17 mouse cellular contexts compared by ENCODE assay signal in the genomic region with DNA sequence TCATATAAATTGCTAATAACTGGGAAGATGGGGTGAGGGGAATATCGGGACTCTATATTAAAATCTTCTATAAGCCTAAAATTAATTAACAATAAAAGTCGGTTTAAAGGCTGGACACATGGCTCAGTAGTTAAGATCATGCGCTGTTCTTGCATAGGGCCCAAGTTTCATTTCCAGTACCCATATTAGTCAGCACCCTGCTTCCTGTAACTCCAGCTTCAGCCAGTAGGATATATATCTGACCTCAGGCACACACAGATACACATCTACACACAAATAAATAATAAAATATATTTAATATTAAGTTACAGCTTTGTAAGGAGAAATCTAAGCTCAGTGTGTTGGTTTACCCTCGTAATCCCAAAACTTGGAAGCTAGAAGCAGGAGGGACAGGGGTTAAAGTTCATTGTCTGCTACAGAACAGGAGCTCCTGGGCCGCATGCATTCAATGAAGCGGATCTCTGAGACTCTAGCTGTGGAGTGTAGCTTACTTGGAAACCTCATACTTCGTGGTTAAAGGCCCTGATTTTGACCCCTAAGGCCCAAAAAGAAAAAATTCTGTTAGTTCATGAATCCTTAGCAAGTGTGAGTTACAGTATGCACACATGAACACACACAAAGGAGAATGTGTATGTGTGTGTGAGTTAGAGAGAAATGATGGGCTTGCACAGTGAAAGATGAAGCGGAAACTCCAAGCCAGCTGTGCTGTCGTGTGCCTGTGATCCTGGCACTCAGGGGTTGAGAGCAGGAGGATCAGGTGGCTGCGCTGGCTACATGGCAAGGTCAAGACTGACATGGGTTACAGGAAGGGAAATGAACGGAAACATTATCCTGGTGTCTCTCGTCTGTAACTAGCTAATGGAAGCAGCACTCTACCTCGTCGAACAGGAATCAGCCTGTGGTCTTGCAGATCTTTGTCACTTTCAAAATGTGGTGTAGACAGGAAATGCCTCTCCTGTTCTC. TPM values are rescaled to one million over a fixed set of nuclear protein-coding genes. Genes with fewer than 3 reads are reported as not detected.
DNase-seq lines count a peak whose midpoint lies in the region; ATAC-seq lines count a peak whose summit lies in the region.
"Had no signal": no experiment of that assay in that cellular context is flagged by ENCODE, and none has a peak within 500 bp of the region (broad histone marks: within the 10 kb centered on the region; RNA-seq: fewer than 3 reads in every experiment).

No protein-coding gene starts in this region.

- H3K4me3 ChIP-seq in limb, embryonic 12.5 days (replicated peaks), result no peak overlapping the region
- H3K4me3 ChIP-seq in limb, embryonic 10.5 days, result no peak overlapping the region
- H3K4me3 ChIP-seq: liver, embryonic 15.5 days; midbrain, embryonic 12.5 days; myocyte had no signal

- DNase-seq in gastrocnemius, adult 18-20 months (ENCODE audit: low spot score), result peak; percentile 68
- no peak for DNase-seq in gastrocnemius, postnatal 36 days
- no peak for DNase-seq in limb, embryonic 10.5 days (ENCODE audit: low spot score)
- DNase-seq in gastrocnemius, postnatal 10 days, result peak; percentile 29
- DNase-seq in spleen, postnatal 14 days (ENCODE audit: low spot score in 2 of 2), result no peak
- no peak for DNase-seq in urinary bladder, postnatal 4 days (ENCODE audit: low spot score in 2 of 2)
- DNase-seq: cerebellum, postnatal 14 days; left cerebral cortex, postnatal 4 days; lung, postnatal 14 days had no signal

- H3K27ac ChIP-seq in limb, embryonic 12.5 days, result 0 out of 2 replicates have a peak overlapping the region, but pooled peaks have one; percentile 17
- H3K27ac ChIP-seq in limb, embryonic 10.5 days, result no peak overlapping the region
- H3K27ac ChIP-seq: hindbrain, postnatal 0 days; liver, embryonic 15.5 days; midbrain, embryonic 12.5 days had no signal

- H3K9ac ChIP-seq in limb, embryonic 12.5 days (replicated peaks), result no peak overlapping the region
- H3K9ac ChIP-seq: liver, embryonic 15.5 days; midbrain, embryonic 12.5 days had no signal

- 76% methylated on average over 14 of the region's 14 CpGs for WGBS in limb, embryonic 12.5 days
- 83% methylated on average over 14 of the region's 14 CpGs for WGBS in limb, embryonic 10.5 days

- H3K4me2 ChIP-seq in limb, embryonic 12.5 days, result no peak overlapping the region
- H3K4me2 ChIP-seq: liver, embryonic 15.5 days; midbrain, embryonic 12.5 days had no signal

- peaks cover 11% of the 10 kb centered on the region; the same call in 1 of the 2 replicates for H3K36me3 ChIP-seq in limb, embryonic 12.5 days
- H3K36me3 ChIP-seq in limb, embryonic 10.5 days, result peaks cover 27% of the 10 kb centered on the region
- H3K36me3 ChIP-seq: midbrain, embryonic 12.5 days had no signal

- no peaks in the 10 kb centered on the region for H3K9me3 ChIP-seq in limb, embryonic 12.5 days
- H3K9me3 ChIP-seq in limb, embryonic 10.5 days (replicated peaks), result no peaks in the 10 kb centered on the region
- H3K9me3 ChIP-seq: liver, embryonic 15.5 days; midbrain, embryonic 12.5 days had no signal

- no peaks in the 10 kb centered on the region for H3K27me3 ChIP-seq in limb, embryonic 12.5 days
- H3K27me3 ChIP-seq in limb, embryonic 10.5 days (ENCODE audit: low read depth, poor library complexity, severe bottlenecking), result no peaks in the 10 kb centered on the region
- H3K27me3 ChIP-seq: liver, embryonic 15.5 days; midbrain, embryonic 12.5 days; Patski had no signal

- intact Hi-C loops in gastrocnemius, postnatal 36 days (cut with DNase I), result no loop called here

- peaks cover 4% of the 10 kb centered on the region; the same call in 1 of the 2 replicates for H3K4me1 ChIP-seq in limb, embryonic 12.5 days (replicated peaks)
- H3K4me1 ChIP-seq in limb, embryonic 10.5 days, result peaks cover 9% of the 10 kb centered on the region
- H3K4me1 ChIP-seq: liver, embryonic 15.5 days had no signal

- no peak for ATAC-seq in limb, embryonic 12.5 days (ENCODE audit: insufficient number of reproducible peaks, insufficient read depth, low FRiP score, low TSS enrichment, low read depth)
- peak; percentile 64 for ATAC-seq in megakaryocyte progenitor cell, adult 5-6 weeks (replicated peaks; ENCODE audit: poor library complexity)
- ATAC-seq: forebrain, embryonic 14.5 days; hindbrain, postnatal 0 days; Patski had no signal

RNA-seq across cellular contexts. Expression of a gene that starts 49.2 kb away (rescaled TPM):
- total RNA-seq in gastrocnemius, adult 18-20 months (2021), result under 1 TPM; 0.37 to 0.57 TPM
- under 1 TPM; 0.59 to 0.69 TPM for total RNA-seq in gastrocnemius, postnatal 36 days (2021)
- 0.10 and 0.20 TPM in 2 replicates for polyA plus RNA-seq in limb, embryonic 12.5 days (2016; fragmentation: Nextera tagmentation; extraction: Ambion mirVana)
- polyA plus RNA-seq in limb, embryonic 10.5 days (2016; fragmentation: Nextera tagmentation; extraction: Ambion mirVana), result 0.06 and 0.13 TPM in 2 replicates
- total RNA-seq in gastrocnemius, postnatal 10 days (2021), result 1 to 10 TPM; 2.1 to 3.4 TPM
- total RNA-seq in megakaryocyte progenitor cell, adult 5-6 weeks (2015), result not detected in 2 replicates
- 0.37 and 0.54 TPM in 2 replicates for total RNA-seq in megakaryocyte progenitor cell, adult 5-6 weeks (2017)

Comparison
In these comparisons a context has a peak if more than half of its experiments do, and no peak if none do; other contexts are left out.
1. DNase-seq: peak in gastrocnemius, adult 18-20 months (single experiment) and gastrocnemius, postnatal 10 days (single experiment); none in gastrocnemius, postnatal 36 days (0 of 2), limb, embryonic 10.5 days (single experiment), spleen, postnatal 14 days (0 of 2) and urinary bladder, postnatal 4 days (0 of 2).